Mouse (Mus musculus): Measurements from ENCODE around the gene Wdcp.

DNA sequence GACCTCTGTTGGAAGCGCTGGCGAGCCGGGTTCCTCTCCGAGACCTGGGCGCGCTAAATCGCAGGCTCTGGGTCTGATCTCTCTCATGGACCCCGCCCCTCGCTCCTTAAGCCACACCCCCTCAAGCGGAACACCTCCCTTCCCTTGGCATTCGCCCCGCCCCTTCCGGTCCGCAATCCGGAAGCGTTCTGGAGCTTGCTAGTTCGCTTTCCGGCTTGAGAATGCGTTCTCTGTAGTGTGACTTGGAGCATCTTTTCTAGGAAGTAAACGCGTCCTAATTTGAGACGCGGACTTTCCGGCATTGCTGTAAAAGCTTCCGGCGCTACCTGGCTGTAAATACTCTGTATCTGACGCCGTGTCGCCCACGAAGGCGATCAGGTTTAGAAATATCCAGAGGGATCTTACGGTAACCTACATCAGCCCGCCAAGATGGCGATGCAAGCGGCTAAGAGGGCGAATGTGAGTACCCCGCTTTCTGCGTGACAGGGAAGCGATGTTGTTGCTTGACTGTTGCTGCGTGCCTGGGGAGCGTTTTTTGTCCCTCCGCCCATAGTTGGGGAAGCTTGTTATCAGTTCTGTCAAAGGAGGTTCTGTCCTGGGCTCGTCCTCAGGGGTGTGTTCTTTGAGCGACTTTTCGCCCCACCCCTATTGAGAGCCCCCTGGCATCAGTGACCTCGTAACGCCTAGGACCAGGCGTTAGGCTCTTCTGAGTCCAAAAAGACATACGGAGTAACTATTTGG is 25.6 kb upstream of the Wdcp start, which contains the start of gene Sf3b6:
- TF ChIP-seq CTCF (IDR thresholded peaks at IDR 0.05; ENCODE audit: low read depth, low read length), result no peak
- no peak for TF ChIP-seq GATA1 (IDR thresholded peaks at IDR 0.05; ENCODE audit: borderline replicate concordance, low read length)

Measured in G1E (cell line).